In the genomic region with DNA sequence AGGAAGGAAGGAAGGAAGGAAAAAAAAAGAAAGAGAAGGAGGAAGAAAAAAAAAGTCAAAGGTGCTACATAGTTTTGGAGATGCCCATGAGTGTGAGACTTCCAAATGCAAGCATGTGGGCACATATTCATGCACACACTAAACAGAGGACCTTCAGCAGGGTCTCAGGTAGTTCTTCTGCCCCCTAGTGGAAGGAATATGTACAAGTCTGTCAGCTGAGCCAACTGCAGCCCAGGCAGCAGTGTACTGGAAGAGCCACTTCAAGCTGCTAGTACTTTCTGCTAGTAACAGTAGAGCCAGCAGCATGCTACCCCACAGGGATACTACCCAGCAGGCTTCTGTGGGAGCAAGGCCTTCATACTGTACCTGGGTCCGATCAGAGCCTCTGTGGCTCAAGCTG, we compare ENCODE assay signal across 8 mouse cellular contexts. TPM values are rescaled to one million over a fixed set of nuclear protein-coding genes. Genes with fewer than 3 reads are reported as not detected.
A peak's percentile ranks its signal among the peaks of the same experiment; 100 is the strongest.
DNase-seq lines count a peak whose midpoint lies in the region; ATAC-seq and TF ChIP-seq lines count a peak whose summit lies in the region.

No protein-coding gene starts in this region.

- H3K9me3 ChIP-seq in heart, embryonic 11.5 days (replicated peaks; ENCODE audit: control insufficient read depth, low read length): no peaks in the 10 kb centered on the region
- no peaks in the 10 kb centered on the region for H3K9me3 ChIP-seq in lung, embryonic 16.5 days (ENCODE audit: control insufficient read depth, low read length)

- no peaks in the 10 kb centered on the region for H3K79me2 ChIP-seq in C2C12 (ENCODE audit: control insufficient read depth, insufficient read depth)

- H3ac ChIP-seq in C2C12 (ENCODE audit: control insufficient read depth, insufficient read length, low read depth): no peak overlapping the region

- ATAC-seq in heart, embryonic 11.5 days (replicated peaks; ENCODE audit: insufficient number of reproducible peaks, low FRiP score, low TSS enrichment): 0 out of 2 replicates have a peak, but pooled peaks have one; percentile 53
- peak; percentile 76 for ATAC-seq in lung, embryonic 16.5 days (ENCODE audit: low read depth)
- ATAC-seq in inflammation-experienced regulatory T-cells, adult 6 months: no peak

- H3K36me3 ChIP-seq in C2C12 (ENCODE audit: control insufficient read depth, insufficient read depth): peaks cover 16% of the 10 kb centered on the region
- no peaks in the 10 kb centered on the region for H3K36me3 ChIP-seq in heart, embryonic 11.5 days (ENCODE audit: control insufficient read depth, insufficient read depth, low read length)
- H3K36me3 ChIP-seq in lung, embryonic 16.5 days (ENCODE audit: control insufficient read depth, insufficient read depth, low read length): peaks cover 5% of the 10 kb centered on the region; the same call in 1 of the 2 replicates

- no peak overlapping the region for H3K9ac ChIP-seq in heart, embryonic 11.5 days (ENCODE audit: low read depth, low read length)
- H3K9ac ChIP-seq in lung, embryonic 16.5 days (ENCODE audit: low read length): no peak overlapping the region

- H3K4me2 ChIP-seq in heart, embryonic 11.5 days: no peak overlapping the region
- H3K4me2 ChIP-seq in lung, embryonic 16.5 days (ENCODE audit: low read depth, low read length): no peak overlapping the region

- H3K4me1 ChIP-seq in heart, embryonic 11.5 days (ENCODE audit: control insufficient read depth, insufficient read depth, low read length): 0 out of 2 replicates have a peak, but pooled peaks cover 2% of the 10 kb centered on the region
- H3K4me1 ChIP-seq in lung, embryonic 16.5 days (replicated peaks; ENCODE audit: control insufficient read depth, insufficient read depth, low read length): no peaks in the 10 kb centered on the region

- no peak overlapping the region for H3K4me3 ChIP-seq in C2C12 (ENCODE audit: insufficient read depth, poor library complexity, severe bottlenecking)
- H3K4me3 ChIP-seq in heart, embryonic 11.5 days (ENCODE audit: low read depth, low read length): no peak overlapping the region
- H3K4me3 ChIP-seq in lung, embryonic 16.5 days (ENCODE audit: low read length): no peak overlapping the region

- peak; percentile 34 for DNase-seq in Muller cell, postnatal 12 days (ENCODE audit: inconsistent ontology term)
- peak; percentile 60 to 70 for DNase-seq in cerebellum, postnatal 25 days
- DNase-seq in layer of hippocampus, adult 11-12 months (ENCODE audit: low spot score): peak; percentile 62
- DNase-seq in right cerebral cortex, postnatal 25 days: peak; percentile 32

- TF ChIP-seq CTCF in C2C12 (IDR thresholded peaks at IDR 0.05; ENCODE audit: control insufficient read depth, insufficient read depth, insufficient read length): peak; percentile 57

- H3K27ac ChIP-seq in heart, embryonic 11.5 days (ENCODE audit: low read depth, low read length): no peak overlapping the region
- H3K27ac ChIP-seq in lung, embryonic 16.5 days (ENCODE audit: low read length): no peak overlapping the region

- H3K79me3 ChIP-seq in C2C12 (ENCODE audit: low read depth): no peaks in the 10 kb centered on the region

- H3K27me3 ChIP-seq in C2C12 (ENCODE audit: control insufficient read depth, insufficient read depth, insufficient read length): no peaks in the 10 kb centered on the region
- H3K27me3 ChIP-seq in heart, embryonic 11.5 days (ENCODE audit: control insufficient read depth, insufficient read depth, low read length): no peaks in the 10 kb centered on the region
- H3K27me3 ChIP-seq in lung, embryonic 16.5 days (ENCODE audit: control insufficient read depth, insufficient read depth, low read depth, low read length): no peaks in the 10 kb centered on the region

- 70% methylated on average over 1 of the region's 1 CpGs for WGBS in heart, embryonic 11.5 days (ENCODE audit: insufficient replicate concordance)
- WGBS in lung, embryonic 16.5 days: 62% methylated on average over 1 of the region's 1 CpGs

TF ChIP-seq in C2C12, 6 proteins besides CTCF, POLR2A, EP300 and RAD21:
- no peak for TF ChIP-seq FOSL1 (IDR thresholded peaks at IDR 0.05; ENCODE audit: insufficient read depth, low read length, poor library complexity, severe bottlenecking)
- no peak for TF ChIP-seq USF1 (IDR thresholded peaks at IDR 0.05; ENCODE audit: low read depth)
- no peak for TF ChIP-seq CEBPB (IDR thresholded peaks at IDR 0.05; ENCODE audit: low read depth)
- no peak for TF ChIP-seq MYOD1 (IDR thresholded peaks at IDR 0.05; ENCODE audit: control insufficient read depth, insufficient read length, low read depth)
- TF ChIP-seq MAX (IDR thresholded peaks at IDR 0.05): no peak

RNA-seq across cellular contexts. Expression of a gene that starts 9.5 kb away (rescaled TPM):
- polyA plus RNA-seq in C2C12 (2012; fragmentation: generic; extraction: Trizol): 15.2 TPM
- polyA plus RNA-seq in heart, embryonic 11.5 days (2014; fragmentation: Nextera tagmentation; extraction: Ambion mirVana): 11.8 and 15.6 TPM in 2 replicates
- 21.0 and 21.2 TPM in 2 replicates for polyA plus RNA-seq in lung, embryonic 16.5 days (2015; fragmentation: Nextera tagmentation; extraction: Ambion mirVana)
- 1 to 10 TPM; 1.3 to 2.6 (median 1.9) TPM for polyA plus RNA-seq in inflammation-experienced regulatory T-cells, adult 6 months (2017; shearing (Covaris generic))

RNA-seq across cellular contexts. Expression of a gene that starts 19.7 kb away (rescaled TPM):
- polyA plus RNA-seq in C2C12 (2012; fragmentation: generic; extraction: Trizol): not detected
- polyA plus RNA-seq in heart, embryonic 11.5 days (2014; fragmentation: Nextera tagmentation; extraction: Ambion mirVana): 0.59 and 0.63 TPM in 2 replicates
- not detected in 2 replicates for polyA plus RNA-seq in lung, embryonic 16.5 days (2015; fragmentation: Nextera tagmentation; extraction: Ambion mirVana)
- polyA plus RNA-seq in inflammation-experienced regulatory T-cells, adult 6 months (2017; shearing (Covaris generic)): not detected
